Mouse (Mus musculus): Measurements from ENCODE around the gene Nedd4.

The Nedd4 gene

DNA sequence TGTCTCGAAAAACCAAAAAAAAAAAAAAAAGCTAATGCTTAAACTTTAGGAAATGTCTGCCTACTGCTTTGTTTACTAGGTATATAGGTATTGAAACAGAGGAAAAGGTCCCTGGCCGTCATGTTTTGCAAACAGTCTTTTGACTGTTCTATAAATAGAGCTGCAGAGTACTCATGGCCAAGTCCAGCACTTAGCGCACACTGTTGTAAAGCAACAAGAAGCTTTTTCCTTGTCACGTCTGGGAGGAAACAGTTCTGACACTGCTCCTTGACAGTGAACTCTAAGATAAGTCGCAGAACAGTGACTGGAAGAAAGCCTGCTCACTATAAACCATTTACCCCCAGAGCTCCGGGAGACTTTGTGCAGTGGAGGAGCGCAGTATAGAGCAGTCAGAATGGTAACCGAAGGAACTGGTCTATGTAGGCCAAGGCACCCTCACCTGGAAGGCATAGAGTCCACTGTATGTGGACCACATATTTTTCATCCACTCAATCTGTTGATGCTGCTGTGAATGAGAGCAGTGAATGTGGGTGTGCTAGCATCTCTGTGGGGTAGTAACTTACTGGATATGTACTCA, 19.6 kb downstream of the Nedd4 start:
- DNase-seq (ENCODE audit: low spot score): no peak

DNA sequence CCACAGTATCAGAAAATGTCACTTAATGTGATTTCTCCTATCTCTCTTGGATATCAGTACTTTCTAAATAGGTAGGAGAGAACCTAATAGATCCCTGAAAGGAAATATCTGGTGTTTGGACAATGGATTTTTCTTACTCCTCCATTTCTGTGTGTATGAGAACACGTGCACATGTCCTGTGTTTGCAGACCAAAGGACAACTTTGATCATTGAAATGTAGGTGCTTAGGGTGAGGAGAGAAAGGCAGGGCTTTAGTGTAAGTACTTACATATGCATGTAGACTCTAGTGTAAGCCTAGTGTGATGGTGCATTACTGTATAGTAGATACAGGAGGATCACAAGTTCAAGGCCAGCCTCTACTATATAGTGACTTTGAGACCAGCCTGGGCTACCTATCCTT, 21.1 kb downstream of the Nedd4 start:
- no peak for DNase-seq (ENCODE audit: low spot score)

DNA sequence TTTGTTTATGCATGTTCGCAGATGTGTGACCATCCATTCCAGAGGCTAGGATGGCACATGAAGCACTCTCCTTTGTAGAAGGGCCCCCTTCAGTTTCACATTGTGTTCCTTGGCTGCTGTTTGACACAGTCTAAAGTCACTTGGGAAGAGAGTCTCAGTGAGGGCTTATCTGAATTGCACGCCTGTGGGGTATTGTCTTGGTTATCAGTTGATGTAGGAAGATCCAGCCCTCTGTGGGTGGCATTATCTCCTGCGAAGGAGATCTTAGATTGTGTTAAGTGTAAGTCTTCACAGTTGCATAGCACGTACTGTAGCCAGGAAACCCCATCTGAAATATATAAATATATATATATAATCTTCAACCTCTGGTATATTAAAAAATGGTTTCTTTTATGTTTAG, 23.1 kb downstream of the Nedd4 start:
- no peak for DNase-seq (ENCODE audit: low spot score)

DNA sequence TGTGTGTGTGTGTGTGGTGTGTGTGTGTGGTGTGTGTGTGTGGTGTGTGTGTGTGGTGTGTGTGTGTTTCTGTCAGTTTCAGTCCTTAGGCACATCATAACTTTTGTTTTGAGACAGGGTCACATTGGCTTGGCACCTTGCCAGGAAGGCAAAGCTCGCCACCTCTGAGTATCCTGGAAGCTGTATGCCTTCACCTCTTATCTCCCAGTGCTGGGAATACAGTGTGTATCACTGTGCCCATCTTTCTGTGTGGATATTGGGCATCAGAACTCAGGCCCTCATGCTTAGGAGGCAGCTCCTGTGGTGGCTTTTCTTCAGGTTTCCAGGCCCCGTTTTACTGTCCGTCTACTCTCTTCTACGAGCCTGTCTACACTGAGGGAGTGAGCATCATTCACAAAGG, 24.4 kb downstream of the Nedd4 start:
- DNase-seq (ENCODE audit: low spot score): no peak

DNA sequence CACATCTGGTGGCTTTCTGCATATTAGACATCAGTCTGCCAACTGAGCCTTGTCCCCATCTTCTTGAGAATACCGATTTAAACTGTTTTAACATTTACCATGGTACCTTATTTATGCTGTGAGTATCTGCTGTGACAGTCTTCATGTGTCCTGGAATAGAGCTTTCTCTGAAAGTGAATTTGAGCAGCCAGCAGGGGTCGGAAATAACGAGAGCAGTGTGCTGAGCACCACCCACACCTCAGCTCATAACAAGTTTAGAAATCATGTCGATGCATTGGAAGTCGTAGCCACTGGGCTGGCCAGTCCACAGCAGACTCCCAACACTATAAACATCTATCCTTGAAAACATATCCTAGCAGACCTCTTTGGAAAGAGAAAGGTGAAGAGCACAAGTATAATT, 27.4 kb downstream of the Nedd4 start:
- no peak for DNase-seq (ENCODE audit: low spot score)

DNA sequence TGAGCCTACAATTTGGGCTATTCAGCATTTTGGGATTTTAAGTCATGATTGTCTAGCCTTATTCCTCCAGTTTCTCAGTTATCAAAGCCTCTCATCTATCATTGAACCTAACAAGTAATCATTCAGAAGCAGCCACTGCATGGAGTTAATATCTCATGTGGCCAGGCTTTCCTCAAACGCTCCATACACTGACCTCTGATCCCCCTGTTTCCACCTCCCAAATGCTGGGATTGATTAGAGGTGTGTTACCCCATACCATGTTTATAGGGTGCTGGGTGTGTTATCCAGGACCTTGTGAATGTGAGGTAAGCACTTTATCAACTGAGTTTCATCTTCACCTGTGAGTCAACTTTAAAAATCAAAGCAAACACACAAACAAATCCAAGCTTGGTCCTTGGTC, 28.7 kb downstream of the Nedd4 start:
- DNase-seq (ENCODE audit: low spot score): no peak

DNA sequence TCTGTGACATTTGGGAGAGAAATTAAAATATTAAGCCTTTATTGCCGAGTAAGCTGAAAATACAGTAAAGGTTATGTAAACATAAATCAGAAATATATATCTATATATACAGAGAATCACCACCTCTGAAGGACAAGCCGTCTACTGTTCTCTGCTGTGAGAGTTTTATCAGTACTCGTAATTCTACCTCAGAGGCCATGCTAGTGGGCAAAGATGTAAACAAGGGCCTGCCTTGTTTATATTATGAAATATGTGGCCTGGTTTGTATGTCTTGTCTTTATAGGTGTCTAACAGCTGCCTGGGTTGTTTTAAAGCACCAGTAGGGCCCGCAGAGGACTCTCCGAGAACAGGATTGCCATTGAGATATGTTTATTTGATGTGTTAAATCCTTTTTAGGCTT, 29.8 kb downstream of the Nedd4 start:
- DNase-seq (ENCODE audit: low spot score): no peak

DNA sequence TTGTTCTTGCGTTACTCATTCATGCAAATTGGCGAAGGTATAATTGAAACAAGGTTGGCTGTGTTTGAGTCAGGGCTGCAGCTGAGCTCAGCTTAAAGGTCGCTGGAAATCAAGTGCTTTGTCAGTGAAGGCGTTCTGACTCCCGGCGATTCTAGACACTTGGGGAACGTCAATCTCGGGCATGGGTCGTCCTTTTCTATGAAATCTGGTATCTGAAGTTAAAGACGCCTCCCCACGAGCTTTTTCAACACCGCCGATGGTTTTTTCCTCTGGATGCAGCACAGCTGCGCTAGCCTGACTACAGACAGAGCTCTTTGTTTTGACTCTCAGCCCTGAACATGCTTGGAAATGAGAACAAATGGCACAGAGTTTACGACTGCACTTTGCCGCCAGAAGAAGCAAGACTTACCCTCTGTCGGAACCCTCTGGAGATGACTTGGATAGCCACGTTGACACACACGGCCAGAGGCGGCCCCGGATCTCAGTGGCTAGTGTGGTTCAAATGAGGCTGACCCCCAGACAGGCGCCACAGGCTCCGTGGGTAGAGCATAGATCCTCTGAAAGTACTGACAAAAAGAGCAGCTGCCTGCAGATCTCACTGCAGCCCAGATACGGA, 31.0 kb downstream of the Nedd4 start:
- DNase-seq (ENCODE audit: low spot score): no peak

DNA sequence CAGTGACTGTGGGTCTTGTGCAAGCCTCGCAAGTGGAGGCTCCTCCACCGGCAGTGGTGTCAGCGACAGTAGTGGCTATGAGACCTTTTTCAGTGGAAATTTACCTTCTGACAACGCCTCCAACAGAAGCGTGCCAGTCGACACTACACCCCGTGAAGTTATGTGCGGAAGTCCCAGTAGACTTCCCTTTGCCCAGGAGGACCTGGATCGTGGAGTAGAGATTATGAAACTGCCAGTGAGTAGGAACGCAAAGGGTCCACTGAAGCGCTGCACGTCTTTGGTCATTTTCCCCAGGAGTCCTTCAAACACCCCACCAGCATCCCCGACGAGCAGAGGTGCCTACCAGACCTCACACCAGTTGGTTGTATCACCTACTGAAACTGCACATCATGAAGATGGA, 31.7 kb downstream of the Nedd4 start:
- DNase-seq (ENCODE audit: low spot score): no peak

DNA sequence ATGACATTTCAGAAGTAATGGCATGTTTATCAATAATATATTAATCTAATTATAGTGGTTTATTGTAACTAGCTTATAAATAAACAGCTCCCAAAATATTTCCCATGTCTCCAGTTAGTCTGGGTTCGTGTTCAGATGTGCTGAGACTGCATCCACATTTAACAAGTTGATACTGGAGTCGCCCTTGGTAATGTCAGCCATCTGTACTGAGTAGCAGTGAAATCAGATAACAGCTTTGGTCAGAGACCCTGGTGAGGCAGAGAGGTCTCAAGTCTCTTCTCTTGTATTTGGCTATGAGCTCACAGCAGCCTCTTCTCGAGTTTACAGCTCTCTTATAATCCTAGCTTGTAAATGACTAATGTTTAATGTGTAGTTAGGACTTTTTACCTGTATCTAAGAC, 34.4 kb downstream of the Nedd4 start:
- DNase-seq (ENCODE audit: low spot score): no peak

DNA sequence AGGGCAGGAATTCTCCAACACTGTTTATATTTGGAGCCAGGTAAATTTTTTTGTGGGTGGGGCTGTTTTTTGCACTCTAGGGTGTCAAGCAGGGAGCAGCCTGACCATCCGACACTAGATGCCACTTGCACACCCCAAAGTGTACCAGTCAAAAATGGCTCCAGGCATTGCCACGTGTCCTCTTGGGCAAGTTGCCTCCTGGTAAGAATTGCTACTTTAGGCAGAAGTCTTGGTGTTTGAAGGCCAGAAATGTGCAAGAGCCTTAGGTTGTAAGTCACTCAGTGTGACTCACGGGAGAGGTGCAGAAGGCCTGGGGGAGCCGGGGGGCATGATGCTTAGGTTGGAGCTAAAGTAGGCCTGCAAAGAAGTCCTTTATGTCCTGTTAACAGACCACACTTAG, 35.6 kb downstream of the Nedd4 start:
- DNase-seq (ENCODE audit: low spot score): no peak

DNA sequence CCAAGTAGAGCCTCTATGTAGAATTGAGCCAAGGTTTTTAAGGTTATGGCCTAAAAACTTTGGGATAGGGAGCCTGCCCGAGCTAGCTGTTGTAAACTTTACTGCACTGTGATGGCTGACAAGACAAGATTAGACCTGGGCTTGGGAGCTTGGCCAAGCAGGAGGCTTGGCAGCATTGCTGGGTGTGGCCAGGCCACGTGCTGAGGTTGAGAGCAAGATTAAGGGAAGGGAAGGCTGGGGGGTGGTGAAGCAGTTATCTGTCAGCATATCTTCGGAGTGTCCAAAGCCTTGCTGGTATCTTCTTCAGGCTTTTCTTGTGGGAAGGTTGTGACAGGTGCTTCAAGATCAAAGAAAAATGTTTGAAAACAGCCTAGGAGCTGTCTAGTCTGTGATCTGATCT, 37.6 kb downstream of the Nedd4 start:
- DNase-seq (ENCODE audit: low spot score): no peak

DNA sequence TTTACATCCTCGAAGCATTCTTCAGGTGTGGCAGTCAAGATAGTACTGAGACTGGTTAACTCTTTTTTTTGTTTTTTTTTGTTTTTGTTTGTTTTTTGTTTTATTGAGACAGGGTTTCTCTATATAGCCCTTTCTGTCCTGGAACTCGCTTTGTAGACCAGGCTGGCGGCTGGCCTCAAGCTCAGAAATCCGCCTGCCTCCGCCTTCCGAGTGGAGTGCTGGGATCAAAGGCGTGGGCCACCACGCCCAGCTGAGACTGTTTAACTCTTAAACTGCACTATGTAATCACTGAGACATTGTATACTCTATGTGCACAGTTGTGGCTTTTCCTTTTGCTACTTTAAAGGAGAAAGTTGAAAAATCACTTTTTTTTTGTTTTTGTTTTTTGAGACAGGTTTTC, 39.3 kb downstream of the Nedd4 start:
- no peak for DNase-seq (ENCODE audit: low spot score)

DNA sequence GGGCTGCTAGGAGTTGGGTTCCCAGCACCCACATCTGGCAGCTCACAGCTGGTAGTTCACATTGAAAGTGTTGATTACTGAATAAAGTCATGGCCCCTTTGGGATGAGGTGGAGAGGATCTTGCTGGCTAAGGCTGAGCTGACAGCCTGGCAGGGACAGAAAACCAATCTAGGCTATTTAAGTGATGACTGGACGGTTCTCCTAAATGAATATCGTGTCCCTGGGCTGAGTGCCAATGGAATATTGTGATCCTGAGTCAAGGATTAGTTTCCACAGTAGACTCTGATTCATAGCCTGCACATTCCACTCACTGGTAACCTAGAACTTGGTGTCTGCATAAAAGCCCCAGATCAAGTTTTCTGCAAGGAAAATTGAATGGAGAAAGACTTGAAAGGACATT, 39.9 kb downstream of the Nedd4 start:
- no peak for DNase-seq (ENCODE audit: low spot score)

DNA sequence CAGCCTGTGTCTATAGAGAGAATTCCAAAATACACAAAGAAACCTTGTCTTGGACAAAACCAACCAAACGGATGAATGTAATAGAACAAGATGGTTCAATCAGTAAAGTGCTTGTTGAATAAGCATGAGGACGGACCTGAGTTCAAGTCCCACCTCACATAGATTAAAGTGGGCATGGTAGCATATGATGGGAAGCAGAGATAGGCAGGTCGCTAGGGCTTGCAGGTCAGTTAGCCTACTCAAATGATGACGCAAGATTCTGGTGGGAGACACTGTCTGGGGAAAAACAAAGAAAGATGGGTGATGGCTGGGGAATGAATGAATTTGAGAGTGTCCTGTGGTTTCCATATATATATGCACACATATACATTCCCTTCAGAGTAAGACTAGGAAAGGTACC, 41.0 kb downstream of the Nedd4 start:
- no peak for DNase-seq (ENCODE audit: low spot score)

DNA sequence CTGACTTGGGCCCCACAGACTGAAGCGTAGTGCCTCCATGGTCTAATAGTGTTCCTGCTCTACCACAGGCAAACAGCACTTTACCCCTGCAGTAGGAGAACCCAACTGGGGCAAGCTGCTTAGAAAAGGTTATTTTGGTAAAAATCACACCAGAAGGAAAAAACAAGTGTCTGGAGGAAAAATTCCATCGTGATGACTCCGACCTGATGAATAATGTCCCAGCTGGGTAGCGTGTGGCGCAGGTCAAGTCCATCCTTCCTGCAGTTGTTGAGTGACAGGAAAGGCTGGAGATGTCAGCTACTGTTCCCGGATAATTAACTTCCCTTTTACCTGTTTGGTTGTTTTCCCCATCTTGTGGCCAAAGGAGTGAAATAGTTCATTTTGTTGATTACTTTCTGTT, 41.6 kb downstream of the Nedd4 start:
- no peak for DNase-seq (ENCODE audit: low spot score)

DNA sequence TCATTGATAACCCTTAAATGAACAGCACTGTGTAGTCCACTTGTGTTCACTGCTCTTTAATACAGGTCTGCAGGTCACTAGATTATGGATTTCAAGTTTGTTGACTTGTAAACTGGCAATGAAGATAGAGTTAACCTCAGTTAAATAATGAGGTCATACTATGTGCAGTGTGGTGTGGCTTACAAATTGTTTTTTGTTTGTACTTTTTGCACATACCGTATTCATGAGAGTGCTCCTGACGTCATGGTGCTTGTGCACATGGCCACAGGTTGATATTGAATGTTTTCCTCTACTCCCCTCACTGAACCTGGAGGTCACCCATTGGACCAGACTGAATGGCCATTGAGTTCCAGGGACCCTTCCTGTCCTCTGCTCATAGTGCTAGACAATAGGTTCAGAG, 43.1 kb downstream of the Nedd4 start:
- no peak for DNase-seq (ENCODE audit: low spot score)

DNA sequence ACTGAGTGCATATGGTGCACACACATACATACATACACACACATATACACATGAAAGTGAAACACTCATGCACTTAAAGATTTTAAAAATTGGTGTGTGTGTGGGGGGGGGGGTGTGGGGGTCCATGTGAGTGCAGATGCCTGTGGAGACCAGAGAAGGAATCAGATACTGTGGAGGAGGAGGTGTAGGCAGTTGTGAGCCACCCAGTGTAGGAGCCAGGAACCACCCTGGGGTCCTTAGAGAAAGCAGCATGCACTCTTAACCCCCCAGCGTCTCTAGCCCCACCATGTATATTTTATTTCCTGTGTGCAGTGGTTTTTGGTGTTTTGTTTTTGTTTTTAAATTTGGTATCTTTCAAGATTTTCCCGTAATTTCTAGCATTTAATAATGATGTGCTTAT, 45.9 kb downstream of the Nedd4 start:
- no peak for DNase-seq (ENCODE audit: low spot score)

DNA sequence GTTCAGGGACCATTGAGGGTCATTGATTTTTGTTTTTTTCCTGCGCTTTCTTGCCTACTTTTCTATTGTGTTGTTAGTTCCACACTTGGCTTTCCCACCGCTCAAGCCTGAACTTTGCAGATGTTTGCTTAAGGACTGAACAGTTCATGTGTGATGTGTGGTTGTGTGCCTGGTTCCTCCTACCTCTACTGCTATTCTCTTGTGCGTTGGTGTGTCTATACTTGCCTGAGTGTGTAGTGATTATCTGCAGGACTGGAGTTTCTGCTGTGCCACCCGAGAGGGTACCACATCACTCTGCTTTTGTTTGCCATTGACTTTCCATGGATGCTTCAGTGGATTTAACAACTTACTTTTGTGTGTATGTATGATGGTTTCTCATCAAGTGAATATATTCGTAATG, 46.5 kb downstream of the Nedd4 start:
- DNase-seq (ENCODE audit: low spot score): no peak

DNA sequence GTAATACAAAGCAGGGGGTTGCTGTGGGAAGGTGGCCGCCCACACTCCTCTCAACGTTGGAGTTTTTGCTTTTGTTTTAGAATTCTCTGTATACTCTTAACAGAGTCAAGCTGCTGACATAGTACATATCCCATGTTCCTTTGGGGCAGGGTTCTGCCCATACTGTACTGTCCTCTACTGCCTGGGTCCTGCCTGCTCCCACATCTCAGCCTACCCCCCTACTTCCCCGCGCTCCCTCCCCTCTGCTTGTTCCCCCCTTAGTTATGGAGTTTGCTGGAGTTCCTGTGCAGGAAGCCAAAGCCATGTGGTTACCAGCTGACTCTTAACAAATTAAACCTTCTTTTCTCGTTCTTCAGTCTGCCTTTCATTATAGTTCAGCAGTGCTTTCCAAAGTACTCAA, 47.9 kb downstream of the Nedd4 start:
- no peak for DNase-seq (ENCODE audit: low spot score)

DNA sequence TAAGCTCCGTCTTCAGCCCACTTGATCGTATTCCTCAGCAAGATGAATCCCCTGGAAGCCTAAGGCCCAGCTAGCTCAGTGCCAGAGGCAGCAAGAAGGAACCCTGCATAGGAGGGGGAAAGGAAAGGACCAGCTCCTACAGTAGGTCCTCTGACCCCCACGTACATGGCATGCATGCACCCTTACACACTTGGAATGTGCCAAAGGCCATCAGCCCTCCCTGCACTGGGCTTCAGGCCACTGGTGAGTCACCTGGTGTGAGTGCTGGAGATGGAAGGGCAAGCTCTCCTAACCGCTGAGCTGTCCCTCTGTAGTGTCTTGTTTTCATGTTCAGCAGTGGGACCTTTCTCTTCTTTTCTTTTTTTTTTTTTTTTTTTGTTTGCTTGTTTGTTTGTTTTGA, 52.8 kb downstream of the Nedd4 start:
- DNase-seq (ENCODE audit: low spot score): no peak

DNA sequence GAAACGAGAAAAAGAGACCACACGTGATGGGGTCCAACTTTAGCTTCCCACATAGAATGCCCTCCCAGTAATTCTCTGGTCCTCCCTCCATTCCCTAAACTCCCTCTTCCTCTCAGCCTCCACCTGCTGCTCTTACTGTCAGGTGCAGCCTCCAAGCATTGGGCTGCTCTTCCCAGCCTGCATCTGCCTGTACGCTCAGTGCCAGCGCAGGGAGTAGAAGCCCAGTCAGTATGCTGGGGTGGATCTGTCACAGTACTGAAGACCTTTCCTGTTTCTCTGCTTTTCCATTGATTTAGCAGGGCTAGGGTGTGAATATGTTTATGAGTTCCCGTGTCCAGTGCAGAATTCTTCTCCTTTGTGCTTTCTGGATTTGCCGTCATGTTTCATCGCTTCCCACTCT, 54.1 kb downstream of the Nedd4 start:
- no peak for DNase-seq (ENCODE audit: low spot score)

DNA sequence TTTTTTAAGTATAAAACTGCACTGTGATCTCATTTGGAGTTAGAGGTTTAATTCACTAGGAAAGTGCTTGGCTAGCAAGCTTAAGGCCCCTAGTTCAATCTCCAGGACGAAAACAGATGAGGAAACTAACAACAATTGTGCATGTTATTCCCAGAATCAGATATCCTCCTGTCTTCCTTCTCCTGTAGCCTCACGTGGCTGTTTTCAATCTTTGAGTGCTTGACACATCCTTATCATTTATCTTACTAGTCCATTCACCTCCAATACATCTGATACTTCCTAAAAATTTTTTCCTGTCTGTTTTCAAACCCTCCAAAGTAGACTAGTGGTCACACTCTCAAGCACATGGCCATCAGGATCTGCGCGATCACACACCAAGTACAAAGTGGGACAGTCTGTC, 57.0 kb downstream of the Nedd4 start:
- DNase-seq (ENCODE audit: low spot score): no peak

DNA sequence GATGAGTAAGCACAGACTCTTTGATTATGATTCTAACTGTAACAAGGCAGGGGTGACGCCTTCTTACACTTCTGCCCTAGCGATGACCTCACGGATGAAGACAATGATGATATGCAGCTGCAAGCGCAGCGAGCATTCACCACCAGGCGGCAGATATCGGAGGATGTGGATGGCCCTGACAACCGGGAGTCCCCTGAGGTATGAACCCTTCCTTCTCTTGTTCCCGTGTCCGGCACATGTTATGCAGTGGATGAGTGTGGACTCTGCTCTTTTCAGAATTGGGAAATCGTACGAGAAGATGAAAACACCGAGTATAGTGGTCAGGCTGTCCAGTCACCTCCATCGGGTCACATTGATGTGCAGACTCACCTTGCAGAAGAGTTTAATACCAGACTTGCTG, 59.1 kb downstream of the Nedd4 start:
- no peak for DNase-seq (ENCODE audit: low spot score)

DNA sequence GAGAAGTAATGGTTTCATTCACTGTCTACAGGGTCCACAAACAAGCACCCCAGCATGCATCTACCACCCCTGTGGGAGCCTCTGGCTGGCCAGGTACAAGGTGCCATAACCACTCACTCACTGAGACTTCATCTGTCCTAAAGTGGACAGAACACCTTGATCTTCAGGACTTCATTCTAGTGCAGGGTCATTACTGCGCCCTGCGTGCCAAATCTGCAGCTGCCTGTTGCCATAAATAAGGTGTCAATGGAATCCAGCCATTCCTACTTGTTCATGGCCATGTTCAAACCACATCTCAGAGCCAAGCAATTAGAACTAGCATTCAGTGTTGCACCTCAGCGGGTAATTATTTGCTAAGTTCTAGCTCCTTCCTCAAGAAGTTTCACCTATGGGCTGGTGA, 60.5 kb downstream of the Nedd4 start:
- no peak for DNase-seq (ENCODE audit: low spot score)
